Mouse (Mus musculus) CH12.LX (cell line): ENCODE results near the gene Mdk. TPM values are rescaled to one million over a fixed set of nuclear protein-coding genes. Genes with fewer than 3 reads are reported as not detected.

ENCODE experiments used
- DNase-seq: peaks from one replicate; pipeline ENCODE4 v3.0.0-alpha.2; 2013; ENCODE audit errors: extremely low read depth
- H3K27ac ChIP-seq: 2 replicates; pipeline ENCODE4 v1.5.1; 2012; ENCODE audit warnings: low read depth, mild to moderate bottlenecking, control low read depth, moderate library complexity; ENCODE audit not compliant: insufficient read depth
- H3K27me3 ChIP-seq: replicated peaks from 2 replicates; pipeline ENCODE3; 2012; ENCODE audit warnings: inconsistent platforms
- H3K36me3 ChIP-seq, 2 experiments: replicated peaks in 1 of 2; 2 replicates each; pipeline versions ENCODE3 to v1.6.1; 2012; ENCODE audit warnings: inconsistent platforms in 1 of 2, low read length in 1 of 2, mild to moderate bottlenecking in 1 of 2, mixed read lengths in 1 of 2, moderate library complexity in 1 of 2; ENCODE audit not compliant: control insufficient read depth in 1 of 2, insufficient read depth in 1 of 2
- H3K4me1 ChIP-seq, 2 experiments: 2 replicates each; pipeline ENCODE4 v1.6.1; 2012; ENCODE audit warnings: inconsistent platforms in 1 of 2, moderate library complexity in 1 of 2; ENCODE audit not compliant: insufficient read depth in 2 of 2, control insufficient read depth in 1 of 2
- H3K4me2 ChIP-seq: 2 replicates; pipeline ENCODE4 v1.6.1; 2012; ENCODE audit warnings: low read depth, mild to moderate bottlenecking, control low read depth; ENCODE audit not compliant: poor library complexity, insufficient read depth, severe bottlenecking
- H3K4me3 ChIP-seq, 3 experiments: fragments of 150-350 bp in 1 of 3; sonication (generic) in 1 of 3; replicated peaks in 1 of 3; 2 replicates each; pipeline versions ENCODE3 to v1.5.1; 2011 to 2012; ENCODE audit warnings: low read depth in 2 of 3, low read length in 2 of 3, mild to moderate bottlenecking in 2 of 3, moderate library complexity in 2 of 3, control low read depth in 1 of 3, improper control_type of control experiment in 1 of 3, inconsistent platforms in 1 of 3, mixed read lengths in 1 of 3; ENCODE audit not compliant: poor library complexity in 1 of 3
- H3K79me2 ChIP-seq: replicated peaks from 2 replicates; pipeline ENCODE4 v1.6.1; 2012; ENCODE audit warnings: mild to moderate bottlenecking, moderate library complexity; ENCODE audit not compliant: control insufficient read depth, poor library complexity, insufficient read depth, severe bottlenecking; ENCODE audit errors: extremely low read depth
- H3K9ac ChIP-seq: 2 replicates; pipeline ENCODE4 v1.6.1; 2012; ENCODE audit warnings: low read depth, mild to moderate bottlenecking, control low read depth, moderate library complexity; ENCODE audit not compliant: insufficient read depth
- H3K9me3 ChIP-seq: replicated peaks from 2 replicates; pipeline ENCODE3; 2012; ENCODE audit warnings: low read length, inconsistent platforms, mixed read lengths
- CHD1 ChIP-seq: IDR thresholded peaks from 2 replicates; pipeline ENCODE4 v1.6.1; 2012; ENCODE audit warnings: low read depth, low read length, improper control_type of control experiment, inconsistent platforms
- CTCF ChIP-seq, 2 experiments: IDR thresholded peaks in 1 of 2; conservative IDR thresholded peaks in 1 of 2; 2 replicates each; pipeline ENCODE4 v1.5.1; 2011 to 2012; ENCODE audit warnings: low read depth in 2 of 2, low read length in 2 of 2, improper control_type of control experiment in 1 of 2, inconsistent platforms in 1 of 2, mild to moderate bottlenecking in 1 of 2, moderate library complexity in 1 of 2
- E2F4 ChIP-seq: IDR thresholded peaks from 2 replicates; pipeline ENCODE4 v1.6.1; 2011; ENCODE audit warnings: low read depth, low read length, improper control_type of control experiment; ENCODE audit not compliant: insufficient replicate concordance
- ELF1 ChIP-seq: IDR thresholded peaks from 2 replicates; pipeline ENCODE4 v1.6.1; 2014; ENCODE audit warnings: low read depth, mild to moderate bottlenecking, inconsistent platforms, low read length, improper control_type of control experiment
- HCFC1 ChIP-seq: IDR thresholded peaks from 2 replicates; pipeline ENCODE4 v1.6.1; 2012; ENCODE audit warnings: low read depth, mild to moderate bottlenecking, inconsistent platforms, low read length, improper control_type of control experiment
- IRF4 ChIP-seq: IDR thresholded peaks from 2 replicates; pipeline ENCODE4 v1.6.1; 2014; ENCODE audit warnings: low read depth, mild to moderate bottlenecking, inconsistent platforms, low read length, improper control_type of control experiment
- JUN ChIP-seq: IDR thresholded peaks from 2 replicates; pipeline ENCODE4 v1.6.1; 2011; ENCODE audit warnings: low read depth, mild to moderate bottlenecking, low read length, improper control_type of control experiment, moderate library complexity; ENCODE audit not compliant: insufficient read depth
- MAFK ChIP-seq: IDR thresholded peaks from 2 replicates; pipeline ENCODE4 v1.6.1; 2011; ENCODE audit warnings: low read length, improper control_type of control experiment; ENCODE audit not compliant: insufficient replicate concordance
- MAZ ChIP-seq: IDR thresholded peaks from 2 replicates; pipeline ENCODE4 v1.6.1; 2012; ENCODE audit warnings: low read depth, mild to moderate bottlenecking, inconsistent platforms, low read length, improper control_type of control experiment, moderate library complexity
- MEF2A ChIP-seq: IDR thresholded peaks from 2 replicates; pipeline ENCODE4 v1.6.1; 2014; ENCODE audit warnings: low read depth, mild to moderate bottlenecking, inconsistent platforms, low read length, improper control_type of control experiment, borderline replicate concordance
- RAD21 ChIP-seq: IDR thresholded peaks from 2 replicates; pipeline ENCODE4 v1.6.1; 2011; ENCODE audit warnings: low read depth, mild to moderate bottlenecking, low read length, improper control_type of control experiment, moderate library complexity
- SIN3A ChIP-seq: IDR thresholded peaks from 2 replicates; pipeline ENCODE4 v1.6.1; 2012; ENCODE audit warnings: low read length, improper control_type of control experiment, inconsistent platforms
- TCF12 ChIP-seq: IDR thresholded peaks from 2 replicates; pipeline ENCODE4 v1.6.1; 2014; ENCODE audit warnings: low read depth, mild to moderate bottlenecking, inconsistent platforms, low read length, improper control_type of control experiment
- ZC3H11A ChIP-seq: IDR thresholded peaks from 2 replicates; pipeline ENCODE4 v1.6.1; 2012; ENCODE audit warnings: low read depth, mild to moderate bottlenecking, inconsistent platforms, low read length, improper control_type of control experiment
- ZNF384 ChIP-seq: IDR thresholded peaks from 2 replicates; pipeline ENCODE4 v1.6.1; 2012; ENCODE audit warnings: low read depth, low read length, improper control_type of control experiment, inconsistent platforms
- dilution Hi-C: fragments of 300-500 bp; cut with MboI; formaldehyde crosslinking; loops from 2 replicates; pipeline ENCODE4 v1.14.3; 2020; ENCODE audit warnings: low sequenced_read_pairs; ENCODE audit not compliant: extremely low pct_unique_long_range_greater_than_20kb, extremely low pct_ligation_motif_present
- in situ Hi-C: fragments of 300-500 bp; cut with MboI; formaldehyde crosslinking; loops from 3 replicates; pipeline ENCODE4 v1.14.3; 2019; ENCODE audit warnings: low sequenced_read_pairs, low pct_ligation_motif_present, low pct_unique_long_range_greater_than_20kb, mixed read lengths
- polyA plus RNA-seq: library from polyadenylated mRNA; unstranded; fragments of >175 nt; gene quantifications from 2 replicates; pipeline ENCODE4 v1.2.1, GENCODE M21; 2012; ENCODE audit warnings: low read depth; ENCODE audit not compliant: insufficient read length
- total RNA-seq, 2 experiments: library from RNA; depleted of rRNA; stranded (reverse); fragments of 300-350 nt in 1 of 2; fragments of >200 nt in 1 of 2; gene quantifications; 2 replicates each; pipeline ENCODE4 v1.2.3; 2012 to 2014

Gene Mdk
- total and polyA plus RNA-seq, 3 experiments, result 0.25 to 2.4 (median 0.34) TPM

DNA sequence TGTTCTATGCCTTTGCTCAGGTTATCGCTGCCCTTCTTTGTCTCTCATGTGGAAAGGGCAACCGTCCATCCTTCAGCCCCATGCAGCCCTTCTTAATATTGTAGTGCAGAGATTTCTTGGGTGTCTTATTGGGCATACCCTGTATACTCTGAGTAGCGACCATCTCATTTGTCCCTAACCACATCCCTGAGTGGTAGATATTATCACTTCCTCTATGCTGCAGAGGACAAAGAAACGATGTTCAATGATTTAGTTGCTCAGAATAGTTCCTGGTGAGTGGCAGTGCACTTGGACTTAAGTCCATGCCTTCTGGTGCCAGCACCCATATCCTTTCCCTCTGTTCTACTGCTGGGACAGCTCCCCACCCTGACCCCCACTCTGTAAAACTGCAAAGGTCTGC lies 45.9 kb upstream of the Mdk start:
- Histone ChIP-seq H3K79me2 (no peaks in the 10 kb centered on the region), H3K4me2 (no peak overlapping the region), H3K27me3 (peaks cover 20% of the 10 kb centered on the region), H3K36me3 (peaks cover 0 to 5% of the 10 kb centered on the region in 2 experiments), H3K4me3 (no peak overlapping the region), H3K27ac (no peak overlapping the region), H3K4me1 (peaks cover 6% of the 10 kb centered on the region in 2 experiments), H3K9me3 (no peaks in the 10 kb centered on the region), H3K9ac (no peak overlapping the region)
- TF ChIP-seq TCF12 (no peak), CTCF (conservative IDR thresholded peaks at IDR 0.05 in 1 of 2, IDR thresholded peaks at IDR 0.05 in 1 of 2; ENCODE audit: low read depth in 2 of 2, low read length in 2 of 2) (no peak), ELF1 (no peak), E2F4 (no peak), SIN3A (no peak), JUN (no peak)
- no peak for DNase-seq
- in situ Hi-C loops, result no loop called here
- dilution Hi-C loops, result no loop called here

- Histone ChIP-seq H3K9me3 (no peaks in the 10 kb centered on the region), H3K4me2 (no peak within 1 kb of the TSS), H3K36me3 (no peaks in the 10 kb centered on the region), H3K9ac (no peak within 1 kb of the TSS), H3K4me3 (no peak within 1 kb of the TSS)
- in situ Hi-C loops, result no loop called here
- dilution Hi-C loops, result no loop called here
- TF ChIP-seq MAZ (no peak), MAFK (no peak), JUN (no peak), IRF4 (no peak), CTCF (conservative IDR thresholded peaks at IDR 0.05 in 1 of 2, IDR thresholded peaks at IDR 0.05 in 1 of 2; ENCODE audit: low read depth in 2 of 2, low read length in 2 of 2) (no peak), RAD21 (no peak), ZC3H11A (no peak), E2F4 (no peak), MEF2A (no peak), ZNF384 (no peak), HCFC1 (no peak), CHD1 (no peak)
- TF ChIP-seq, all 38 proteins: peak for 0
- Histone ChIP-seq H3K27me3 (peaks cover 25% of the 10 kb centered on the region), H3K27ac (no peak within 1 kb of the TSS), H3K4me1 (peaks cover 4 to 8% of the 10 kb centered on the region in 2 experiments; a peak in 3 of 4 replicates), H3K79me2 (no peaks in the 10 kb centered on the region)
- no peak for DNase-seq
Observed at GRCm38 (mm10) chr2:91975581-91976541, 43.8 kb upstream of the Mdk start, which contains the start of gene Dgkz. Dgkz (minus strand) TSS chr2:91975864.
